Mouse (Mus musculus) brain, embryonic 14.5 days (tissue): ENCODE data around the gene Ppdpf.
A peak's percentile ranks its signal among the peaks of the same experiment; 100 is the strongest.

Experiments used
- CTCF ChIP-seq: fragments of 200-500 bp; IDR thresholded peaks from 2 replicates; pipeline ENCODE4 v1.5.1; 2012; ENCODE audit warnings: inconsistent platforms, mild to moderate bottlenecking, moderate library complexity, borderline replicate concordance; ENCODE audit not compliant: insufficient read depth, insufficient read length; ENCODE audit errors: extremely low read depth
- POLR2A ChIP-seq: fragments of 200-500 bp; IDR thresholded peaks from 2 replicates; pipeline ENCODE4 v1.6.1; 2012; ENCODE audit warnings: mild to moderate bottlenecking, inconsistent platforms, borderline replicate concordance; ENCODE audit not compliant: poor library complexity, insufficient read depth, insufficient read length, severe bottlenecking; ENCODE audit errors: extremely low read depth

DNA sequence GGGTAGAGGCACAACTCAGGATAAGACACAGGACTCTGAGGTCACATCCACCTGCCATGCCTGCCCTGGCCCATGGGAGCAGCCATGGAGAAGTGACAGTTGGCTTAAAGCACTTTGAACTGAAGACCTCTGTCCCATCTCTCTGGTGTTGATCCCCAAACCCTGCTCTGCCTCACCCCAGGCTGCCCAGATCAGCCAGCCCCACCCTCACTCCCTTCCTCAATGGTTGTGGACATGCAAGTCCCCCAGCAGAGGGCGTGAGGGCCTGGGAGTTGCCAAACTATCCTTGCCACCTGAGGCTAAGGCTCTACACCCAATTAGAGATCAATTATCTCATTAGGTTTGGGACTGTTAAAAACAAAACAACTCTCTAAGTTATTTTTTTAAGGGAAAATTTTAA is 33.2 kb upstream of the Ppdpf start:
- TF ChIP-seq POLR2A (no peak), CTCF (peak; percentile 58)
